Mouse (Mus musculus): ENCODE measurements at regions not wholly inside any gene's neighbourhood (a gene's known extent, or its start where the extent isn't known, plus 50 kb on each side); places are given as distances from the start of the nearest gene placed in this dataset.

GRCm38 (mm10) chr1:18727259-18727658, 375.6 kb upstream of the Tfap2d start:
- DNase-seq (ENCODE audit: low read depth, low spot score), result no peak

GRCm38 (mm10) chr1:18758347-18759129, 344.3 kb upstream of the Tfap2d start:
- DNase-seq (ENCODE audit: low read depth, low spot score), result no peak

- peak; percentile 5 for DNase-seq (ENCODE audit: low read depth, low spot score)
These were observed 309.2 kb upstream of the Tfap2d start for GRCm38 (mm10) chr1:18793639-18794038.
